Mouse (Mus musculus) forebrain, embryonic 12.5 days (tissue): ENCODE data around the gene Timm13. TPM values are rescaled to one million over a fixed set of nuclear protein-coding genes. Genes with fewer than 3 reads are reported as not detected.

Experiments used
- ATAC-seq: fragments of 200-750 bp; cut with Nextera tagmentation; 2 replicates; pipeline ENCODE4 v1.8.0; 2017; ENCODE audit warnings: moderate TSS enrichment; ENCODE audit not compliant: low FRiP score
- H3K27ac ChIP-seq: fragments of 300-500 bp; sonication (generic); 2 replicates; pipeline ENCODE4 v1.5.1; 2016; ENCODE audit warnings: mild to moderate bottlenecking
- H3K27me3 ChIP-seq: fragments of 300-500 bp; sonication (generic); 2 replicates; pipeline ENCODE4 v1.6.1; 2016; ENCODE audit warnings: mild to moderate bottlenecking
- H3K36me3 ChIP-seq: fragments of 300-500 bp; sonication (generic); replicated peaks from 2 replicates; pipeline ENCODE4 v1.6.1; 2016; ENCODE audit warnings: mild to moderate bottlenecking
- H3K4me1 ChIP-seq: fragments of 300-500 bp; sonication (generic); 2 replicates; pipeline ENCODE4 v1.6.1; 2016
- H3K4me2 ChIP-seq: fragments of 300-500 bp; sonication (generic); 2 replicates; pipeline ENCODE4 v1.6.1; 2016; ENCODE audit warnings: mild to moderate bottlenecking, moderate library complexity
- H3K4me3 ChIP-seq: fragments of 300-500 bp; sonication (generic); replicated peaks from 2 replicates; pipeline ENCODE4 v1.5.1; 2016; ENCODE audit warnings: mild to moderate bottlenecking
- H3K9ac ChIP-seq: fragments of 300-500 bp; sonication (generic); 2 replicates; pipeline ENCODE4 v1.6.1; 2016; ENCODE audit warnings: mild to moderate bottlenecking
- H3K9me3 ChIP-seq: fragments of 300-500 bp; sonication (generic); 2 replicates; pipeline ENCODE4 v1.6.1; 2016
- WGBS: fragments of 180-500 bp; shearing (Covaris S2); methylation state at CpG from one replicate; pipeline ENCODE4 v1.1.7; 2016; 5-methylcytosine and 5-hydroxymethylcytosine counted together
- polyA plus RNA-seq: library from polyadenylated mRNA; unstranded; fragments of >200 nt; fragmentation: Nextera tagmentation; extraction: Ambion mirVana; gene quantifications from 2 replicates; pipeline ENCODE4 v1.2.1, GENCODE M21; 2016

The Timm13 gene
- polyA plus RNA-seq, 1 experiment from 2014 or later = 314 TPM

DNA sequence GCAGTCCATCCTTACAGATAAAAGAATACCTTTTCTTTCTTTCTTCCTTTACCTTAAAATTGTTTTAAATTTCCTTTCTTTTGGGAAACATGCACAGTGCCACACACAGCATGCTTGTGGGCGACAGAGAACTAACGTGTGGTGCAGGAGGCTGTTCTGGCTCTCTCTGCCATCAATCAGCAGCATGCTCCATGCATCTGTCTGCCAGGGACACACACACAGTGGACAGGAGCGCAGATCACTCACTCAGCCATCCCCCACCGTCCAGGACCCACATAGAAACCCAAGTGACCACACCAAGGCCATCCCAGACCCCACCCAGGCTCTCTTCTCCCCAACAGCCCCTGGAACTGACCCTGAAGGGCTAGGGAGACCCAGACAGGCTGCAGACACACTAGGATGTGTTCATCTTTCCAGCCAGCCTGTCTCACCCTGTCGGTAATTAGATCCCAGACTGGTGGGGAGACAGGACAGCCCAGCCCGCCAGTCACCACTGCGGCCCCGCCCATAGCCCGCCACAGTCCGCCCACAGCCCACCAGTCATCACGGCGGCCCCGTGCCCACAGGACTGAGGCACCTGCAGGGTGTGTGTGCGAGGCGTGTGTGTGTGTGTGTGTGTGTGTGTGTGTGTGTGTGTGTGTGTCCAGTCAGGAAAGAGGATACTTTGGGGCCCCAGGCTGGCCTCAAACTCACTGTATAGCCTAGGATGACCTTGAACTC lies 38.2 kb upstream of the Timm13 start:
- peaks cover 58% of the 10 kb centered on the region for H3K4me1 ChIP-seq

DNA sequence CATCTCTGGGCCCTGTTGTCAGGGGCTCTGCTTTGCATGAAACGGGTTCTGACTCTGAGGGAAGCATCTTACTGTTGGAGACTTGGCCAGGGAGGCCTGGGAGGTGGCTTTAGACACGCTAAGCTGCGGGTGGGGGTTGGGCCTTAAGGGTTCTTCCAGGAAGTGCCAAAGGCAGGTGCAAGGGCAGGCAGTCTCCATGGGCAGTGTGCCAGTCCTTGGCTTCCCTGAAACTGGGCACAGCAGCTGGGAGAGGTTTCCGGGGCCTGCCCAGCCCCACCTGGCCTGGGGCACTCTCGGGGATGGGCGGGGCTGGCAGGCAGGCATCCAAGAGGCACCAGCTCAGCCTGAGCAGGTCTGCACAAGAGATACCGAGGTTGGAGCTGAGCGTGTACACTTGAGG lies 36.9 kb upstream of the Timm13 start:
- Histone ChIP-seq H3K9ac (no peak overlapping the region; the same call in 1 of the 2 replicates), H3K36me3 (no peaks in the 10 kb centered on the region), H3K4me3 (no peak overlapping the region), H3K9me3 (no peaks in the 10 kb centered on the region), H3K4me1 (peaks cover 72% of the 10 kb centered on the region), H3K4me2 (peak overlapping the region; percentile 6; the same call in 1 of the 2 replicates), H3K27ac (peak overlapping the region; percentile 63), H3K27me3 (peaks cover 86% of the 10 kb centered on the region)
- 29% methylated on average over 8 of the region's 8 CpGs for WGBS
- no peak for ATAC-seq

More for the DNA sequence above, 38.2 kb upstream of the Timm13 start:
- 13% methylated on average over 15 of the region's 15 CpGs for WGBS
- 0 out of 2 replicates have a peak overlapping the region, but pooled peaks have one; percentile 17 for H3K9ac ChIP-seq
- peak overlapping the region; percentile 62 for H3K4me2 ChIP-seq
- peak overlapping the region; percentile 38 for H3K4me3 ChIP-seq
- H3K27ac ChIP-seq = peak overlapping the region; percentile 43; the same call in 1 of the 2 replicates
- H3K27me3 ChIP-seq = peaks cover 73% of the 10 kb centered on the region
- H3K9me3 ChIP-seq = no peaks in the 10 kb centered on the region
- H3K36me3 ChIP-seq = no peaks in the 10 kb centered on the region
- peak; percentile 44; the same call in 1 of the 2 replicates for ATAC-seq

GRCm38 (mm10) chr10:80936810-80937164 lies 36.0 kb upstream of the Timm13 start:
- H3K27ac ChIP-seq = peak overlapping the region; percentile 63
- H3K9ac ChIP-seq = peak overlapping the region; percentile 38; the same call in 1 of the 2 replicates
- WGBS = 13% methylated on average over 6 of the region's 6 CpGs

DNA sequence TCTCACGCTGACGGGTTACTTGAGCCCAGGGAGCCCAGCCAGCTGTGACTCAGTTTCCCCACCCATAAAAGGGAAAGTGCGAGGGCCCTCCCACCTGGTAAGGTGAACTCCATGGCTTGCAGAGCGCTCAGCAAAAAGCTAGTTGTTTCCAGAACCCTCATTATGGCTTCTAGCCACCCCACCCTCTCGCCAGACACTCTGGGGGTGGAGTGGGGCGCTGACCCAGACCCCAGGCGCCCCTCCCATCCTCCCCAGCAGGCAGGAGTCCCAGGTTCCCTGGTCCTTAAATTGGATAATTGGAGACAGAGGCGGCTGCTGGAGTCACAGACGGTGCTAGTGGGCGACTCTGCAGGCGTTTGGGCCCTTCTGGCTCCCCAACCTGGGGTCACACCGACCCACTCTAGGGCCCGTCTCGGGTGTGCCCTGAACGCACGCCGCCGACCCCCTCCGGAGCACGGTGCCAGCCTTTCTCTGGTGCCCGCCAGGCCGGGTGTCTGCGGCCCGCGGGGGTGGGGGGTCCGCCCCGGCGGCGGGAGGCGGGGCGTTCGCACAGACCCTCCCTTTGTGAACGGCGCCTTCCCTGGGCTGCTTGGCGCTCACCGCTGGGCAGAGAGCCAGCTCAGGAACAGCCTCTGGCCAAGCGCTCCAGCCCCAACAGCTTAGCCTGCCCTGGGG lies 35.5 kb upstream of the Timm13 start:
- 1% methylated on average over 37 of the region's 37 CpGs for WGBS
- Histone ChIP-seq H3K9me3 (no peaks in the 10 kb centered on the region), H3K4me1 (peaks cover 86% of the 10 kb centered on the region), H3K4me2 (peak overlapping the region; percentile 56), H3K27ac (peak overlapping the region; percentile 63), H3K36me3 (no peaks in the 10 kb centered on the region), H3K9ac (peak overlapping the region; percentile 38), H3K27me3 (peaks cover 93% of the 10 kb centered on the region), H3K4me3 (peak overlapping the region; percentile 34)
- ATAC-seq = peak; percentile 54; the same call in 1 of the 2 replicates

More at GRCm38 (mm10) chr10:80936810-80937164, 36.0 kb upstream of the Timm13 start:
- H3K27me3 ChIP-seq = peaks cover 93% of the 10 kb centered on the region
- H3K4me3 ChIP-seq = peak overlapping the region; percentile 34
- peak overlapping the region; percentile 56 for H3K4me2 ChIP-seq
- H3K4me1 ChIP-seq = peaks cover 80% of the 10 kb centered on the region
- H3K9me3 ChIP-seq = no peaks in the 10 kb centered on the region
- no peak for ATAC-seq
- H3K36me3 ChIP-seq = no peaks in the 10 kb centered on the region

DNA sequence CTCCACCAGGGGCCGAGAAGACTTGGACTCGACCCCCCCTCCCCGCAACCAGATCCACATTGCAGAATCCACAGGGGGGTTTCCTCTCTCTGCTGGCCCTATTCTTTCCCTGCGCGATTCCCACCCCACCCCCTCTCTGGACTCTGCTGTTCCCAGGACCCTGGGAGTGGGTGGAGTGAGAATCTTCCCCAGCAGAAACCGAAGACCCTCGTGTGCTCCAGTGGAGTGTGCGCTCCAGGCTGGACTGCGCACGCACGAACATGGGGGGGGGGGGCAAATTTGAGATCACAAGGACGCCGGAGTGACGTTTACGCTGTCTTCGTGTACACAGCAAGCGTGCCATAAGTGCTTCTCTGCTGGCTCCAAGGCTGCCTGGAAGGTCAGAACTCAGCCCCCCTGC lies 34.9 kb upstream of the Timm13 start:
- no peak for ATAC-seq
- Histone ChIP-seq H3K9me3 (no peaks in the 10 kb centered on the region), H3K27ac (peak overlapping the region; percentile 63), H3K27me3 (peaks cover 95% of the 10 kb centered on the region), H3K4me3 (peak overlapping the region; percentile 34), H3K9ac (0 out of 2 replicates have a peak overlapping the region, but pooled peaks have one; percentile 4), H3K4me2 (peak overlapping the region; percentile 56), H3K36me3 (no peaks in the 10 kb centered on the region), H3K4me1 (peaks cover 91% of the 10 kb centered on the region)
- 4% methylated on average over 17 of the region's 17 CpGs for WGBS

- Histone ChIP-seq H3K27me3 (peaks cover 95% of the 10 kb centered on the region), H3K9me3 (no peaks in the 10 kb centered on the region), H3K4me1 (peaks cover 91% of the 10 kb centered on the region), H3K4me3 (peak overlapping the region; percentile 34; the same call in 1 of the 2 replicates), H3K27ac (peak overlapping the region; percentile 63; the same call in 1 of the 2 replicates), H3K4me2 (peak overlapping the region; percentile 56; the same call in 1 of the 2 replicates), H3K9ac (0 out of 2 replicates have a peak overlapping the region, but pooled peaks have one; percentile 4), H3K36me3 (no peaks in the 10 kb centered on the region)
- WGBS = 2% methylated on average over 3 of the region's 3 CpGs
- ATAC-seq = no peak
These were observed 34.5 kb upstream of the Timm13 start for GRCm38 (mm10) chr10:80935241-80935640.

DNA sequence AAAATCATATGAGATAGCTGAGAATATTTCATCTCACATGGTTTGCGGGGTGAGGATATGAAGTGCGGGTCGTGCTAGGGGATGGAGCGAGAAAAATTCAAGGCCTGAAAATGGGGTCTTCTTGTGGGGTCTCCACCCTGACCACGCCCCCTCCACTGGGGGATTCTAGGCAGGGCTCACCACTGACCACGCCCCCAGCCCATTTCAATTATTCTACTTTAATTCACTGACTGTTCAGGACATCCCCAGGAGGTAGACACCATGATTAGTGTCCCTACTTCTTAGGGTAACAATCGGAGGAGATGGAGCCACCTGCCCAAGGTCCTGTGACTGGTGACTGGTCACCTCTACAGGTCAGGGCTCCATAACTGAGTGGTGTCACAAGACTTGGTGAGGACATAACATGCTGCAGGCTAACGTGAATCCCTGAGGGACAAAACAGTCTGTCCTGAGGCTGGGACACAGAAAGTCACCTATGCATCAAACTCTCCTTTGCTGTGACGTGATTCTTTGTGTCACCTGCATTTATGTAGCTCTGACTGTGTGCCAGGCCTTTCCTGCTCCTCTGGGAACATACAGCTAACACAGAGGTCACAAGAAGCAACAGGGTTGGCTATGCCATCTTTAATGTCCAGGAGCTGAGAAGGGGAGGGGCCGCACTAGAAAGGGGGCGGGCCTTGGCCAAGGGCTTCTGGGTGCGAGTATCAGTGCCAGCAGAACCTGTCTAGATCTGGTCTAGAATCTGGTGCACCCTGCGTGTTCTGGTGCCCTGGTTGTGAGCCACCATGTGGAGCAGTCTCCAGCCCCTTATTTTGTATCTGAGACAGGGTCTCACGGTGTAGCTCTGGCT lies 33.6 kb upstream of the Timm13 start:
- Histone ChIP-seq H3K9ac (no peak overlapping the region), H3K4me3 (no peak overlapping the region), H3K27ac (no peak overlapping the region), H3K9me3 (no peaks in the 10 kb centered on the region), H3K27me3 (peaks cover 93% of the 10 kb centered on the region), H3K36me3 (no peaks in the 10 kb centered on the region), H3K4me1 (peaks cover 88% of the 10 kb centered on the region), H3K4me2 (peak overlapping the region; percentile 44; the same call in 1 of the 2 replicates)
- no peak for ATAC-seq
- WGBS = 36% methylated on average over 14 of the region's 14 CpGs

- Histone ChIP-seq H3K9me3 (no peaks in the 10 kb centered on the region), H3K4me1 (peaks cover 89% of the 10 kb centered on the region), H3K27ac (no peak overlapping the region), H3K4me2 (peak overlapping the region; percentile 44), H3K9ac (no peak overlapping the region), H3K36me3 (no peaks in the 10 kb centered on the region), H3K27me3 (peaks cover 84% of the 10 kb centered on the region), H3K4me3 (peak overlapping the region; percentile 21)
- no peak for ATAC-seq
- 3% methylated on average over 21 of the region's 21 CpGs for WGBS
These were observed 32.7 kb upstream of the Timm13 start for GRCm38 (mm10) chr10:80933421-80933979.

DNA sequence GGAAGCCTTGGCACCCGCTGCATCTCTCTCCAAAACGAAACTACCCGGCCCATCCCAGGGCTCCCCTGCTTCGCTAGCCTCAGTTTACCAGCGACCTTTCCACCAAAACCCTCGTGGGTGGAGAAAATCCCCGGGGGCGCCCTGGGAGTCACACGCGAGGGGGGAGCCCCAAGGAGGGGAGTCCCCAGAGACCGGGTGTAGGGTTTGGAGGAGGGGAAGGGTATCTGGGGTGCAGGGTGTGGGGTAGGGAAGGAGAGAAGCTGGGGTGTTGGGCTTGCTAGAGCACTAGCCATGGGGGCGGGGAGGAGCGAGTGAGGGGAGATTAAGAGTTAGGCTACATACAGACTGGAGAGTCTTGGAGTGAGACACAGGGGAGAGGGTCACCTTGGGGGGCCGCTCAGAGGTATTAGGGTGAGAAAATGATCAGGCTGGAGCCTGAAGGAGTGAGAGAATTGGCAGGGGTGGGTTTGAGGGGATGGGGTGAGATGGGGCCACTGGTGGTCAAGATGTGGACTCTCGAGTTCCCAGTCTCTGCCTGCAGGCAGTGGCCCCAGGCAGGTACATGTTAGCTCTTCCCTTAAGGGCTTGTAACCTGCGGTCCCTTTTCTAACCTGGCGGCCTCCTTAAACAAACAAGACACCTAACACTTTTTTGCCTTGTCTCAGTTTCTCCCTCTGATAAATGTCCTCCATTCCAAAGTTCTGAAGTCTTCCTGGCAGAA lies 32.1 kb upstream of the Timm13 start:
- Histone ChIP-seq H3K9me3 (no peaks in the 10 kb centered on the region), H3K4me3 (peak overlapping the region; percentile 44), H3K4me1 (peaks cover 86% of the 10 kb centered on the region), H3K4me2 (peak overlapping the region; percentile 73), H3K9ac (peak overlapping the region; percentile 29), H3K27ac (no peak overlapping the region), H3K27me3 (peaks cover 78% of the 10 kb centered on the region), H3K36me3 (no peaks in the 10 kb centered on the region)
- 2% methylated on average over 17 of the region's 17 CpGs for WGBS
- no peak for ATAC-seq

- Histone ChIP-seq H3K27me3 (peaks cover 72% of the 10 kb centered on the region), H3K9ac (peak overlapping the region; percentile 29), H3K36me3 (no peaks in the 10 kb centered on the region), H3K9me3 (no peaks in the 10 kb centered on the region), H3K4me3 (peak overlapping the region; percentile 44), H3K27ac (no peak overlapping the region), H3K4me1 (peaks cover 80% of the 10 kb centered on the region), H3K4me2 (peak overlapping the region; percentile 73)
- whole genome bisulfite sequencing = under 1% methylated on average over 20 of the region's 20 CpGs
- ATAC-seq = no peak
These were observed 31.4 kb upstream of the Timm13 start for GRCm38 (mm10) chr10:80932206-80932605.

GRCm38 (mm10) chr10:80931695-80932094 lies 30.9 kb upstream of the Timm13 start:
- peak overlapping the region; percentile 44 for H3K4me3 ChIP-seq
- no peaks in the 10 kb centered on the region for H3K9me3 ChIP-seq
- H3K27me3 ChIP-seq = peaks cover 66% of the 10 kb centered on the region
- peak overlapping the region; percentile 73 for H3K4me2 ChIP-seq
- no peak overlapping the region for H3K27ac ChIP-seq
- no peak for ATAC-seq
- H3K9ac ChIP-seq = peak overlapping the region; percentile 25; the same call in 1 of the 2 replicates
- H3K36me3 ChIP-seq = no peaks in the 10 kb centered on the region
- peaks cover 75% of the 10 kb centered on the region for H3K4me1 ChIP-seq
- WGBS = under 1% methylated on average over 26 of the region's 26 CpGs
